Mouse (Mus musculus) bone marrow, adult 2 months (tissue): ENCODE data around the gene Smtnl2.

Source experiments
- CTCF ChIP-seq: fragments of 200-500 bp; IDR thresholded peaks from 2 replicates; pipeline ENCODE4 v1.5.1; 2011; ENCODE audit warnings: low read length, control low read depth; ENCODE audit not compliant: control insufficient read depth, insufficient read depth
- POLR2A ChIP-seq: fragments of 200-500 bp; IDR thresholded peaks from 2 replicates; pipeline ENCODE4 v1.6.1; 2011; ENCODE audit warnings: low read depth, mild to moderate bottlenecking, control low read depth, low read length, borderline replicate concordance; ENCODE audit not compliant: control insufficient read depth

GRCm38 (mm10) chr11:72438411-72438810 is 26.9 kb upstream of the Smtnl2 start:
- TF ChIP-seq POLR2A = no peak
- no peak for TF ChIP-seq CTCF
